Mouse (Mus musculus): ENCODE data around the gene Heyl.

Heyl gene

GRCm38 (mm10) chr4:123284731-123285624 lies 51.6 kb downstream of the Heyl start:
- in situ Hi-C loops (cut with MboI, MseI), result no loop called here

DNA sequence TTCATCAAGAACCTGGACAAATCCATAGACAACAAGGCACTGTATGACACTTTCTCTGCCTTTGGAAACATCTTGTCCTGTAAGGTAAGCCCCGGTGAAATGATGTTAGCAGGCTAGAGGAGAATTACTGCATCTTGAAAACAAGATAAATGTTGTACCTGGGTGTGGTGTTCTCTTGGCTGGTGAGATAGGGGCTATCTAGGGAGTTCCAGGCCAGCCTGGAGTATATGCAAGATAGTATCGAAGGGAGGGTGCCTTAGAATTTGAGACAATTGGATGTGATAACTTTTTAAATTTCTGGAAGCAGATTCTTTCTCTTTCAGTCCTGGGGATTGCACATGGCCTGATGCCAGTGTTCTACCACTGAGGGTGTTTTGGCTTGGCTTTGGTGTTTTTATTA lies 53.4 kb downstream of the Heyl start:
- in situ Hi-C loops (cut with MboI, MseI), result no loop called here

DNA sequence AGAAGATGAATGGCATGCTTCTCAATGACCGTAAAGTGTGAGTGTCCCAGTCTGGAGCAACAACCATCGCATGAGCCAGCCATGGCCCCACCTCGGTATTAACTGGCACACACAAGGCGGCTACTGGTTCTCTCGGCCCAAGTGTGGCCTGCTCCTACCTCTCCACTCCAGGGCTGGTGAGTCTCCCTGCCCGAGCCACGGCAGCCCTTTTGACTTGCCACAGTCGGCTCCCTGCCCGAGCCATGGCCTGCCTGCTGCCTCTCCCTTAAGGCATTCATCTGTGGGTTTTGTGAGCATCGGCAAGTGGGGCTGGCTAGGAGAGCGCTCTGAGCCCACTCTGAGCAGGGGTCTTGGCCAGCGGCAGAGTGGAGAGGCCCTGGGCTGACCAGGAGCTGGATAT lies 55.7 kb downstream of the Heyl start:
- in situ Hi-C loops (cut with MboI, MseI), result no loop called here

DNA sequence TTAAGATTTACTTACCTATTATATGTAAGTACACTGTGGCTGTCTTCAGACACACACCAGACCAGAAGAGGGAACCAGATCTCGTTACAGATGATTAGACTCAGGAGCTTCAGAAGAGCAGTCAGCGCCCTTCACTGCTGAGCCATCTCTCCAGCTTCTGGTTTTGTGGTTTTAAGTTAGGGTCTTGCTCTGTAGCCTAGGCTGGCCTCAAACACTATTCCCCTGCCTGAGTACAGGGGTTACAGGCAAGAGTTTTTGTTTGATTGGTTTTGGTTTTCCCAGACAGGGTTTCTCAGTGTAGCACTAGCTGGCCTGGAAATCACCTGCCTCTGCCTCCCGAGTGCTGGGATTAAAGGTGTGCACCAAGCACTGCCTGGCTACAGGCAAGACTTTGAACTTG lies 59.0 kb downstream of the Heyl start:
- in situ Hi-C loops (cut with MboI, MseI), result no loop called here

- in situ Hi-C loops (cut with MboI, MseI), result no loop called here
Measured at GRCm38 (mm10) chr4:123292989-123293388, 59.6 kb downstream of the Heyl start.

DNA sequence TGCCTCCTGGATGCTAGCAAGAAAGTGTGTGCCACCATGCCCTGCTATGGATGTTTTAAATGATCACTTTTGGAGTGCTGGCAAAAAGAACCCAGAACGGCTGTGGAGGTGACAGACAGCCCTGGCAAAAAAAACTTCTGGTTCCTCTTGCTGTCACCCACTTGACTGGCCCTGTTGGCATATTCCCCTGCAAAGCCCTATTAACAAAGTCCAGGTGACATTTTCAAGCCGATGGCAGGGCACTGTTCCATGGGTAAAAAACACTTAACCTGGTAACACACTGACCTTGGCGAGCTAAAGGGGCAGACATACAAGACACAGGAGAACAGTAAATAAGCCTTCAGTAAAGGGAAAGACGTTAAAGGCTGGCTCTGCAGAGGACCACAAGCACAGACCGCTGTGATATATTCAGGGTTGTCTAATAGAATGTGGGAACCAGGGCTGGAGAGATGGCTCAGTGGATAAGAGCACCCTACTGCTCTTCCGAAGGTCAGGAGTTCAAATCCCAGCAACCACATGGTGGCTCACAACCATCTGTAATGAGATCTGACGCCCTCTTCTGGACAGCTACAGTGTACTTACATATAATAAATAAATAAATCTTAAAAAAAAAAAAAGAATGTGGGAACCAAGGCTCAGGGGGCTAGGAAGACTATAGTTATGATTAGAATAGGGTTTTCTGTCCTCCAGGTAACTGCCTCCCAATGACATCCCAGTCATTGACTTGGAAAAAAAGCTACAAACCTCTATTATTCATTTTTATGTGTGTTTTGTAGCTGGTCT lies 60.5 kb downstream of the Heyl start:
- in situ Hi-C loops (cut with MboI, MseI), result no loop called here

DNA sequence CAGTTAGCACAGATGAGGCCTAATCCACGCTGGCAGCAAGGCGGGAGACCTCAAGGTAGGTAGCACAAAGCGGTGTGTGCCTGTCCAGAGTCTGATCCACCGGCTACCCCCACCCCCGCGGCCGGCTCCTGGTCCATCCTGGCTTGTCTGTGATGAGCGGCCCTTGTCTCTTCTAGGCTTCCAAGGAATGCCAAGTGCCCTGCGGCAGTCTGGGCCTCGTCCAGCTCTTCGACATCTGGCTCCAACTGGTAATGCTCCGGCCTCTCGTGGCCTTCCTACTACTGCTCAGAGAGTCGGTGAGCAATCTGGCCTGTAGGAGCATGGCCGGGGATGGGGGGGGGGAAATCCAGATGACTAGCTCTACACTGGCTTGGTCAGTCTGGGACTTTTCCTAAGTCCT lies 61.7 kb downstream of the Heyl start:
- in situ Hi-C loops (cut with MboI, MseI), result loop anchor here (5.0 kb wide), 1 partner anchor 77 kb away; no protein-coding TSS in a partner anchor

DNA sequence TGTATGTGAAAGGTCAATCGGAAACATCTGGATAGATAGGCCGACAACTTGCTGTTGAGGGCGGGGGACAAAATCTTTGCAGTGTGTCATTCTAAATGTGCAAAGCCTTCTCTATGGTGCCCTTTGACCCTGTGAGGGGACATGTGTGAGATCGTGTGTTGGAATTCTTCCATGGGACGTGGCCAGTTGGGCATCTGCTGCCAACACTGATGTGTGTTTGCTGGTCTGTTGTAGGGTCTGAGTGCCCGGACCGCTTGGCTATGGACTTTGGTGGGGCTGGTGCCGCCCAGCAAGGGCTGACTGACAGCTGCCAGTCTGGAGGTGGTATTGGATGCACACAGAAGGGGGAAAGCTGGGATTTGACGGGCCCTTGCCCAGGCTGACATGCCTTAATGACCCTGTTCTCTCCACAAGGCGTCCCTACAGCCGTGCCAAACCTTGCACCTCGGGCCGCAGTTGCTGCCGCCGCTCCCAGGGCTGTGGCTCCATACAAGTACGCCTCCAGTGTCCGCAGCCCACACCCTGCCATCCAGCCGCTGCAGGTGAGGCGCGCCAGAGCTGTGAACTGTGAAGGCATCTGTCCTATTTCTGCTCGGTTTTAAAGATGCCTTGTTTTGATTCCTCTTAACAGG lies 62.3 kb downstream of the Heyl start:
- in situ Hi-C loops (cut with MboI, MseI), result loop anchor here (5.0 kb wide), 1 partner anchor 77 kb away; no protein-coding TSS in a partner anchor

DNA sequence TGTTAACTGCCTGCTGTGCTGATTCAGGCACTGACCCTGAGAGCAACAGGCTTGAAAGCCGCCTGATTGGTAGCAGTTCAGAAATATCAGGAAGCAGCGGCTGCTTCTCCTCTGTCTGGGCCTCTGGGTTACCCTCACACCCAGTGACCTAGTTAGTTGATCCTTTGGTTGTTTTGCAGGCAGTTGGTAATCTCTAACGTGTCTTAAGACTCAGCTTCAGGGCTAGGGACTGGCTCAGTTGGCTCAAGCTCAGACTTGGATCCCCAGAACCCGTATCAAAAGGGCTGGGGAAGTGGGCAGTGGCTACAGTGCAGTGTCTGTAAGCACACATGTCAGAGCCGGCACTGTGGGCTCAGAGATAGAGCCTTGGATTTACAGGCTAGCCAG lies 62.8 kb downstream of the Heyl start:
- in situ Hi-C loops (cut with MboI, MseI), result loop anchor here (5.0 kb wide), 1 partner anchor 76 kb away; no protein-coding TSS in a partner anchor

DNA sequence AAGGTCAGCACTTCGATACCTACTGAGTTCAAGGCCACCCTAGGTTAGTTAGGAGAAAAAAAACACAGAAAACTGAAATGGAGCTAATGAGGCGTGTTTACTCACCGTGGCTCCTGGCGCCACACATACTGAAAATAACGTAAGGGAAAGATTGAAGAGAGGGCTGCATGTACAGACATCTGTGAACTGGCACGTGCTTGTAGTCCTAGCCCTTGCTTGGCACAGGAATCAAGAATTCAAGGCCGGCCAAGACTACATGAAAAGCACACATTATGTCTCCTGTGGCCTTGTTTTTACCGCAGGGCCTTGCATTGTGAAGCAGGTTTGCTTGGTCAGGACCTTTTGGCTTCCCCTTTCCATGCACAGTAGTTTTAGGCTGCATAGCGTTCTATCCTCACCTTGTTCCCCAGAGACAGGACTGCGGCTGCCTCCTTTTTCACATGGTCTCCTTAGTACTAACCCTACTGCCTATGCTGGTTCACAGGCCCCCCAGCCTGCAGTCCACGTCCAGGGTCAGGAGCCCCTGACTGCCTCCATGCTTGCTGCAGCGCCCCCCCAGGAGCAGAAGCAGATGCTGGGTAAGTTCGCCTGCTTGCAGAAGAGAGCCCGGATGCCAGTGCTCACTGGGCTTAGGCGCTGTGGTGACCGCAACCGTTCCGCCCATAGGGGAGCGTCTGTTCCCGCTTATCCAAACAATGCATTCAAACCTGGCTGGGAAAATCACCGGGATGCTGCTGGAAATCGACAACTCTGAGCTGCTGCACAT lies 64.0 kb downstream of the Heyl start:
- in situ Hi-C loops (cut with MboI, MseI), result loop anchor here (5.0 kb wide), 1 partner anchor 75 kb away; no protein-coding TSS in a partner anchor

DNA sequence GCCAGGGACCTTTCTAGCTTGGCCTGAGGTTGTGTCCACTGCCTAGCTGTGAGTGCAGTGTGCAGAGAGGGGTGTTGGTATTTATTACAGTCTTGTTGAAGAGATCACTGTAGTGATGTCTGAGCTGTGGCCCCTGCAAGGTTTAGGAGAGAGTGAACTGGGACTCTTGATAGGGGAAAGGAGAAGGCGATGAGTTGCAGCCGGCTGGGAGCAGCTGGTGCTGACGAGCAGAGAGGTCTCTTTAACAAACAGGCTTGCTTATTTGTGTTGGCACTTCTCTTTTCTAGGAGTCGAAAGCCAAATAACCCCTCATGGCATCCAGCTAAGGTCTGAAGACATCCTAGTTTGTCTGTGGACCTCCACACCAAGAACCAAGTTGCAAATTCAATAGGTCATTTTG lies 64.9 kb downstream of the Heyl start:
- in situ Hi-C loops (cut with MboI, MseI), result loop anchor here (5.0 kb wide), 1 partner anchor 74 kb away; no protein-coding TSS in a partner anchor

GRCm38 (mm10) chr4:123298980-123299670 lies 65.8 kb downstream of the Heyl start:
- in situ Hi-C loops (cut with MboI, MseI), result loop anchor here (5.0 kb wide), 1 partner anchor 73 kb away; no protein-coding TSS in a partner anchor
